Mouse (Mus musculus) gastrocnemius, adult 8-10 months (tissue): ENCODE measurements around the gene Prox2. TPM values are rescaled to one million over a fixed set of nuclear protein-coding genes. Genes with fewer than 3 reads are reported as not detected.

Source experiments
- DNase-seq, 2 experiments: peaks; one replicate each; pipeline ENCODE4 v3.0.0; 2022; ENCODE audit warnings: low spot score in 2 of 2
- total RNA-seq, 4 experiments: library from RNA; stranded (reverse); gene quantifications; 2 replicates each; pipeline ENCODE4 v1.2.4; 2022

Gene Prox2
- total RNA-seq, 4 experiments from 2014 or later, result 2.0 to 3.3 (median 2.6) TPM

GRCm38 (mm10) chr12:85134043-85134794, 23.7 kb upstream of the Prox2 start:
- DNase-seq, result no peak

- DNase-seq, result no peak
Observed at GRCm38 (mm10) chr12:85131361-85131760, 20.8 kb upstream of the Prox2 start.

DNA sequence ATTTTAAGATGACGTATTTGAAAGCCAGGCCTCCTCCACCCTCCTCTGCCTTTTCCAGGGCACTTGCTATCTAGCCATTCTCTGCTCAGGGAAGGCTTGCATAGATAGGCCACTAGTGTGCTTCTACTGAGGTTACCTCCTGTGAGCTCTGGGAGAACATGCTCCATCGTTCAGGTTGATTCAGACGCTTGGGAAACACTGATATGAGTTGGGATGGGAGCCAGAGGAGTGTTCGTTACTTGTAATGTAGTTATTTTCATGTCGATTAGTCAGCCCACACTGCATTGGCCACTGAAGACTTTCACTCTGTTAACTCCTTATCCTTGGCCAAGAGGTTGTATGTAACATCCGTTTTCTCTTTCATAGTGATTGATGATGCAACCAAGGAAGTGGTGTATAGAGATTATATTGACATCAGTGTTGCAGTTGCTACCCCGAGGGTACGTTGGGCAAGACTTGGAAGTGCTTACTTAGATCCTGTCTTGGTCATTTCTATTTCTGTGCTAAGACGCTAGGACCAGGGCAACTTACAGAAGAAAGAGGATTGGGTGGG, 18.9 kb upstream of the Prox2 start:
- DNase-seq, result no peak

- DNase-seq, result no peak
Observed at GRCm38 (mm10) chr12:85126986-85127603, 16.5 kb upstream of the Prox2 start.

DNA sequence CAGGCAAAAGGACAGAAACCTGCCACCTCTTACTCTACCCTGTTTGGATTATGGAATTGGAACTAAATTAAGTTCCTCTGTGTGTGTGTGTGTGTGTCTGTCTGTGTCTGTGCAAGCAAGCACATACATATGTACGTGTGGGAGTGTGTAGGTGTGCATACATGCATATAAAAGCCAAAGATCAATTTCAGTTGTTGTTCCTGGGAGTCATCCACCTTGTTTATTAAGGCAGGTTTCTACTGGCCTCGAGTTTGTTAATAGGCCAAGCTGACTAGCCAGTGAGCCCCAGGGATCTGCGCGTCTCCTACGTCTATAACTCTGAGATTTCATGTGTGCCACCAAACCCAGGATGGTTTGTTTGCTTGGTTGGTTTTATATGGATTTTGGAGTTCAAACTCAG, 14.2 kb upstream of the Prox2 start:
- DNase-seq, result no peak

- DNase-seq, result no peak
Observed at GRCm38 (mm10) chr12:85123645-85124044, 13.1 kb upstream of the Prox2 start.

GRCm38 (mm10) chr12:85123108-85123530, 12.6 kb upstream of the Prox2 start:
- no peak for DNase-seq

GRCm38 (mm10) chr12:85121806-85122459, 11.4 kb upstream of the Prox2 start:
- DNase-seq, result no peak

DNA sequence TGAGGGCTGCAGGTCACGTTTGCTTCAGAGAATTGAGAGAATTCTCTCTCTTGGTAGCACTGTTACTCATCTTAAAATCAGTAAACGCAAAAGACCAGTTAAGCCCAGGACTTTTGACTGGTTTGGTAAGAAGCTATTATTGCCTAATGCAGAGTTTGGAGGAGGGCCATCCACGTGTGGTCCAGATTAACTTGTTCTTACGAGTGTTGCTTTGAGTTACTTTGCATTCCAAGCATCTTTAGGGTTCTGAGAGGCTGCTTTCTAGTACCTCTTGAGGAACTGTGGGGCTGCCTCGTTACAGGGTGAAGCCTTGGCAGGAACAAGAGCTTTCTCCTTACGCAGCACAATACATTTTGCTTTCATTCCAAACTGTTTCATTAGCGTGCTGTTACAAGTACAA, 5.1 kb upstream of the Prox2 start:
- DNase-seq, result no peak

DNA sequence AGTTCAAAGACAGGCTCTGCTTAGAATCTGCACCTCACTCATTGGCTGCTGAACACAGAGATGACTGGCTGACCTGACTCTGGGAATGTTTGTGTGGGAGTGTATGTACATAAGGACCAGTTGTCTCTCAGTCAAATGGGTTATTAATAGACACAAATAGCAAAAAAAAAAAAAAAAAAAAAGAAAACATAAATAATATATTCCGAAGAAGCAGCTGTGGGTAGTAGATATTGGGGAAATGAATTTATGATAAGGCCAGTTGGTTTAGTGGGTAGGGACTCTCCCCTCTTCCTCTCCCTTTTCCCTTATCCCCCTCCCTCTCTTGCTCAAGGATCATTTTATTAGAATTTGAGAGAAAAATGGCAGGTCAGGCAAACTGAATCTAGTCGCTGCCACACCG, 3.4 kb upstream of the Prox2 start:
- DNase-seq, result no peak

- DNase-seq, result no peak
Observed at GRCm38 (mm10) chr12:85113337-85113736, 2.8 kb upstream of the Prox2 start.

DNA sequence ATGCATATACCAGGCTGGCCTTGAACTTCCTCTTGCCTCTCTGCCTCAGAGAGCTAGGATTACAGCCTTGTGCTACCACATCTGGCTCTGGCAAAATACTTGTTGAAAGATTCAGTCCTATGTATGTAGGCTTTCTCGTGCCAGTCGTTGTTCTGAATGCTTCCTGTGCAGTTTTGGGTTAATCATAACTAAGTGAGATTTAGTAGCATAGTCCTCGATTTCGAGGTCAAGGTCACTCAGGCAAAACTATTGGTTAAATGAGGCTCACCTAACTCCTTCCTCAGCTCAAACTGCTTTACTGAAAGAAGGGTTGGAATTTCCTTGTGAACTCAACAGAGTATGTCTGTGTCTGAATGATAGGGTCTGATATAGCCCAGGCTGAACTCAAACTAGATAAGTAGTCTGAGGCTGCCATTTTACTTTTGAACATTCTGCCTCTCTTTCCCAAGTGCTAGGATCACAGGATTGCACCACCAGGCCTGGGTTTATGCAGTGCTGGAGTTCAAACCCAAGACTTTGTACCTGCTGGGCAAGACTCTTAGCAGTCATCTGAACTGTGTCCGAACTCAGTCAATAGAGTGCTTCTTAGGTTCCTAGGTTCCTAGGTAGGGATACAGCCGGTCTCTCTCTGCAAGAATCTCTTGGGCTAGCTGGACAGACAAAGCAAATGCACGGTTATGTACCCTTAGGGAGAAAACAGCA, 2.1 kb upstream of the Prox2 start:
- no peak for DNase-seq

DNA sequence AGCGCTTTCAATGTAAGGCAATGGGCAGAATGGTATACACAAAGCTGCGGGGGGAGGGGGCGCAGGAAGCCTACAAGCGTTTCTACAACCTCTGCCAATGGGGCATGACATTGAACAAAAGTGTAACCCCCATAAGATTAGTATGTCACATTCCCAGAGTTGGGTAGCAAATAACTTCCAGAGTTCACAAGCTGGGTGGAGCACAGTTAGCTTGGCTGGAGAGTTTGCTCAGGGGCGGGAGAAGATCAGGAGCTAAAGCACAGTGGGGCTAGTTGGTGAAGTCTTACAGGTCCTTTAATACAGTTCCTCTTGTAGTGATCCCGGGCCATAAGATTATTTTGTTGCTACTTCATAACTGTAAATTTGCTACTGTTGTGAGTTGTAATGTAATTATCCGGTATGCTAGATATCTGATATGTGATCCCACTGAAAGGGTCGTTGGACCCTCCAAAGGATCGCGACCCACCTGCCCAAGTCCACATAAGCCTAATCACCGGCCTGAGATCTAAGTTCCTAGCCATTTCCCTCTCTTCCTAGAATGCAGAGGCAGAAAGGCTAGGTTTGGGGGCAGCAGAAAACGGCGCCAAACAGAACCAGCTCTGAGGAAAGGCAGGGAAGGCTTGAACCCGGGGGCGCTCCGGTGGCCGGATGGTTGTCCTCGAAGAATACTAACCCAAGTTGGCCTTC, 405 bp downstream of the Prox2 start:
- DNase-seq, result no peak

GRCm38 (mm10) chr12:85109426-85109825, 1.1 kb downstream of the Prox2 start:
- no peak for DNase-seq

- no peak for DNase-seq
Observed at GRCm38 (mm10) chr12:85108643-85109042, 1.9 kb downstream of the Prox2 start.

GRCm38 (mm10) chr12:85106292-85106691, 4.3 kb downstream of the Prox2 start:
- no peak for DNase-seq

DNA sequence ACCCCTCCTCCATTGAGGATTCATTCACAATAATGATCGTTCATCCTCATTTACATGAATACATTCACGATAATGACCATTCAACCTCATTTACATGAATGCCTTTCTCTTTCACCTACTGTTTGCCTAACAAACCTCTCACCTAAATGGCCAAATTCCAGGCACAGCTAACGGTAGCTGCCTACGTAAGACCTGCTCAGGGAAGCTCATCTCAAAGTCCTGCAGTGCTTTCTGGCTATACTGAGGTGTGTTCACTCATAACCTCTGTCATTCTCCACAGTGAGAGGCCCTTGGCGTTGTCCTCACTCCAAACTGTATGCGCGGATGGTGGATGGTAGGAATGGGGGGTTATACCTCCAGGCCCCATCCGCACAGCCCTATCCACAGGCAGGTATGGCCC, 5.8 kb downstream of the Prox2 start:
- no peak for DNase-seq

DNA sequence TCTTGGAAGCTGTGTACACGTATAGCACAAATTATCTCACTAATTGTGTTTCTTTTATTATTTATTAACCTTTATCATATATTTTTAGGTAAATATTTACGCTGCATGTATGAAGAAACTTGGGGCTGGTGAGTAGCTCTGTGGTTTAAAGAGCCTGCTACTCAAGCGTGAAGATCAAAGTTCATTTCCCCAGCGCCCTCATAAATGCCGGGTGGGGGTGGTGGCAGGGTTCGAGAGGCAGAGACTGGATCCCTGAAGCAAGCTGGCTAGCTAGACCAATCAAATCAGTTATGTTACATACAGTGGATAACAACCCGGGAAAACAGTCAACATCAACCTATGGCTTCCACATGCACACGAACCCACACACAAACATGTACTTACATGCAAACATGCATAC, 7.5 kb downstream of the Prox2 start:
- no peak for DNase-seq

DNA sequence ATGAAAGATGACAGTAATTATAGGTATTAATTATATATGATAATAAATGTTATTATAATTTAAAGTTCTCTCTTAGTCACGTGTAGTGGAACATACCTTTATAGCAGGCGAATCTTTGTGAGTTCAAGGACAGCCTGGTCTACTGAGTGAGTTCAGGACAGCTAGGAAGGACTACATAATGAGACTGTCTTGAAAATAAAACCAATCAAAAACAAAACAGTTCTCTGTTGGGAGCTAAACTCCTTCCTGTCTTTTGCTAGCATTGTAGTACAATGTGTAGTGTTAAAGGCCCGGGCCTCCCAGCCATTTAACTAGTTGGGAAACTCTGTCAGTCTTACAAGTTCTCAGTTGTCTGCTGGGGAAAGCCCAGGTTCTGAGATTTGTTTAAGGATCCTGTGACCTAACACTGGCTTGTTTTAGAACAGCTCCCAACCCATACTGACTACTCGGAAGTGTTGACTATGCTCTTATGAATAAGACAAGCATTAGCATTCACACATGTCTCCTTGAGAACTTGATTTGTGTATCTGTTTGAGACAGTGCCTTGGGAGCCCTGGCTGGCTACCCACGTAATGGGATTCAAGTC, 8.9 kb downstream of the Prox2 start:
- no peak for DNase-seq

- no peak for DNase-seq
Observed at GRCm38 (mm10) chr12:85101001-85101400, 9.6 kb downstream of the Prox2 start.

- no peak for DNase-seq
Observed at GRCm38 (mm10) chr12:85095859-85096258, 14.7 kb downstream of the Prox2 start.
